Mouse (Mus musculus) liver, adult 2 months (tissue): ENCODE measurements around the gene Tmsb15b2.

Experiments
- CTCF ChIP-seq: fragments of 200-500 bp; IDR thresholded peaks from 2 replicates; pipeline ENCODE4 v1.5.1; 2011; ENCODE audit warnings: low read depth, low read length, control low read depth
- POLR2A ChIP-seq: fragments of 200-500 bp; IDR thresholded peaks from 2 replicates; pipeline ENCODE4 v1.6.1; 2011; ENCODE audit warnings: low read length, control low read depth; ENCODE audit not compliant: insufficient read depth; ENCODE audit errors: extremely low read depth

DNA sequence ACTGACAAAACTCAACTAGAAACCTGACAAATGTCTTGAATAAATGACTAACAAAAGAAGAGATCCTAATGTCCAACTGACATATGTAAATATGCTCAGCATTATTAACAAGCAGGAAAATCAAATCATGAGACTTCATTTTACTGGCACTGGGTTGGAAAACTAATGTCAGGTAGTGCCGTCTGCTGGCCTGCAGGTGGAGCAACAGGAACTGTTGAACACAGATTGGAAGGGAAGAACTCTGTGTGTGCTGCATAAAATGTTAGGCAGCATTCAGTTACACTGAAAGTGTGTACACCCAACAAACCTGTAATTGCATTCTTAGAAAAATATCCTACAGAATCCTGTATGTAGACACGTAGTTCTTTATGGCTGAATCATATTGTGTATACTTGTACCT lies 15.6 kb downstream of the Tmsb15b2 start:
- TF ChIP-seq CTCF (peak; percentile 31; the same call in 1 of the 2 replicates), POLR2A (no peak)
